Mouse (Mus musculus): ENCODE results near the gene Ly6f. TPM values are rescaled to one million over a fixed set of nuclear protein-coding genes. Genes with fewer than 3 reads are reported as not detected.

The Ly6f gene
- total RNA-seq, 4 experiments from 2014 or later, result not detected

DNA sequence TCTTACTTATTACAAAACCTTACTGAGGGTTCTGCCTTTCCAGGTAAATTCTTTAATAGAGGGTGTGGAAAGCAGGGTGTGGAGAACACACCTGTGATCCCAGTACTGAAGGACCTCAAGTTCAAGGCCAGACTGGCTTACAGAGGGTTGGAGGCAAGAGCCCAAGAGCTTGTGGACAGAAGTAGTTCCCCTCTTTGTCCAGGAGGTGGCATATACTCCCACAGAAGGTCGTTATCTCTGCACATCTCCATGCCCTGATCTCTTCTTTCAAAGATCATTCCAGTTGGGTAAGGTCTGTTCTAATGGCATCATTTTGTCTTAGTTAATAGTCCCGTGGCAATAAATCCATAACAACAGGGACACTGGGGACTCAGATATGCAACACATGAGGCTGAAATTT is 49.0 kb downstream of the Ly6f start:
- no peak for DNase-seq (ENCODE audit: low spot score)

DNA sequence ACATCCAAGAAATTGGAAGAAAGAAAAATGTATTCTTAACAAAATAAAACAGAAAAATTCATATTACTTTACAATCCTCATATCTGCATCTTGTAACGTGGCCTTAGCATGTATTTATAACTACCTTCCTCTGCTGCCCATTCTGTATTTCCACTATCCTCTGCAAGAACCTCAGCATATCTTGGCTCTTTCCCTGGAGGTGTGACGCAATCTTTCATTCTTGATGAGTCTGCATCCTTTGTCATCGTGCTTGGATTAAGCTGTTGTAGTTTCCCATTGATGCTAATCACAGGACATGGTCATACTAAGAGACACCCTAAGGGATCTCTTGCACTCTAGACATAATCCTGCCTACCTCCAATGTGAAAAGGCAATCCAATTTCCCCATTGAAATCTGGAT is 50.4 kb downstream of the Ly6f start:
- DNase-seq (ENCODE audit: low spot score), result no peak

DNA sequence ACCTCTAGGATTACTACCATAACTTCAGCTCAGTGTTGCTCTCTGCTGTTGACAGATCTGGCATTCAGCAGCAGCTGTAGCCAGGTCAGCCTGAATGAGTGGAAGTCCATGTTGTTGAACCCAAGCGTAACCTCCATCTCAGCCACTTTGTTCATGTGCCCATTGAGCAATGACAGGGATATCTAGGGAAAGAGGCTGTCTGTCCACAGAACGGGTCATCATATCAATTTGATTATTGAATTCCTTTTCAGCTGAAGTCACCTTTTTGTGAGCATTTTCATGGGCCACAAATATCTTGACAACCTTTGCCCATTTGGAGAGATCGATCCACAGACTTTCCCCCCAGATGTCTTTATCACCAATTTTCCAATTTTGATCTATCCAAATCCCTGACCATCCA is 51.9 kb downstream of the Ly6f start:
- no peak for DNase-seq (ENCODE audit: low spot score)

Other genes starting within 250 kb of the Ly6f start
- 100 to 1,000 TPM; 192 to 234 (median 218) TPM for gene Ly6c1, start 219.6 kb upstream of the Ly6f start, total RNA-seq (2022)
- 1 to 10 TPM; 5.5 to 9.5 (median 6.9) TPM for gene Ly6c2, start 156.5 kb upstream of the Ly6f start, total RNA-seq (2022)
- gene Ly6g, start 113.2 kb upstream of the Ly6f start, total RNA-seq (2022), result not detected
- gene BC025446, start 52.0 kb upstream of the Ly6f start, total RNA-seq (2022), result not detected